Mouse (Mus musculus): ENCODE data around the gene Laptm4a. TPM values are rescaled to one million over a fixed set of nuclear protein-coding genes. Genes with fewer than 3 reads are reported as not detected.

Gene Laptm4a
- polyA plus RNA-seq, 1 experiment = 132 TPM

GRCm38 (mm10) chr12:8916378-8916777 is 5.1 kb upstream of the Laptm4a start:
- 82% methylated on average over 5 of the region's 5 CpGs for WGBS
- TF ChIP-seq POLR2A (IDR thresholded peaks at IDR 0.05; ENCODE audit: borderline replicate concordance, control insufficient read depth, low read depth, low read length) (no peak), CTCF (IDR thresholded peaks at IDR 0.05; ENCODE audit: control insufficient read depth, insufficient read depth, low read length) (no peak)
- no peaks in the 10 kb centered on the region for H3K4me1 ChIP-seq (ENCODE audit: control insufficient read depth, insufficient read depth, low read length)

GRCm38 (mm10) chr12:8919231-8919630 is 2.2 kb upstream of the Laptm4a start:
- H3K4me1 ChIP-seq (ENCODE audit: control insufficient read depth, insufficient read depth, low read length) = no peaks in the 10 kb centered on the region
- WGBS = 81% methylated on average over 3 of the region's 3 CpGs
- H3K27ac ChIP-seq (ENCODE audit: control insufficient read depth, insufficient read depth, low read depth, low read length, poor library complexity) = no peak overlapping the region
- TF ChIP-seq POLR2A (IDR thresholded peaks at IDR 0.05; ENCODE audit: borderline replicate concordance, control insufficient read depth, low read depth, low read length) = no peak
- no peak for TF ChIP-seq CTCF (IDR thresholded peaks at IDR 0.05; ENCODE audit: control insufficient read depth, insufficient read depth, low read length)
- no peak overlapping the region for H3K4me3 ChIP-seq (replicated peaks; ENCODE audit: control insufficient read depth, low read depth, low read length)

More at GRCm38 (mm10) chr12:8916378-8916777, 5.1 kb upstream of the Laptm4a start:
- Histone ChIP-seq H3K4me3 (replicated peaks; ENCODE audit: control insufficient read depth, low read depth, low read length) (no peak overlapping the region), H3K27ac (ENCODE audit: control insufficient read depth, insufficient read depth, low read depth, low read length, poor library complexity) (no peak overlapping the region; the same call in 1 of the 2 replicates)

GRCm38 (mm10) chr12:8920996-8921393 is 469 bp upstream of the Laptm4a start:
- no peak overlapping the region for H3K27ac ChIP-seq (ENCODE audit: control insufficient read depth, insufficient read depth, low read depth, low read length, poor library complexity)
- TF ChIP-seq CTCF (IDR thresholded peaks at IDR 0.05; ENCODE audit: control insufficient read depth, insufficient read depth, low read length) = no peak
- TF ChIP-seq POLR2A (IDR thresholded peaks at IDR 0.05; ENCODE audit: borderline replicate concordance, control insufficient read depth, low read depth, low read length) = no peak
- 5% methylated on average over 1 of the region's 1 CpGs for WGBS
- no peak overlapping the region for H3K4me3 ChIP-seq (replicated peaks; ENCODE audit: control insufficient read depth, low read depth, low read length)
- no peaks in the 10 kb centered on the region for H3K4me1 ChIP-seq (ENCODE audit: control insufficient read depth, insufficient read depth, low read length)

- Histone ChIP-seq H3K27ac (ENCODE audit: control insufficient read depth, insufficient read depth, low read depth, low read length, poor library complexity) (peak overlapping the region; percentile 97), H3K4me1 (ENCODE audit: control insufficient read depth, insufficient read depth, low read length) (no peaks in the 10 kb centered on the region), H3K4me3 (replicated peaks; ENCODE audit: control insufficient read depth, low read depth, low read length) (peak overlapping the region; percentile 75)
- TF ChIP-seq POLR2A (IDR thresholded peaks at IDR 0.05; ENCODE audit: borderline replicate concordance, control insufficient read depth, low read depth, low read length) (no peak), CTCF (IDR thresholded peaks at IDR 0.05; ENCODE audit: control insufficient read depth, insufficient read depth, low read length) (no peak)
- WGBS = under 1% methylated on average over 30 of the region's 30 CpGs
Measured at GRCm38 (mm10) chr12:8922369-8923124, 1.1 kb downstream of the Laptm4a start.

- Histone ChIP-seq H3K27ac (ENCODE audit: control insufficient read depth, insufficient read depth, low read depth, low read length, poor library complexity) (peak overlapping the region; percentile 97; the same call in 1 of the 2 replicates), H3K4me3 (replicated peaks; ENCODE audit: control insufficient read depth, low read depth, low read length) (peak overlapping the region; percentile 42), H3K4me1 (ENCODE audit: control insufficient read depth, insufficient read depth, low read length) (no peaks in the 10 kb centered on the region; the same call in 1 of the 2 replicates)
- WGBS = 3% methylated on average over 5 of the region's 5 CpGs
- no peak for TF ChIP-seq POLR2A (IDR thresholded peaks at IDR 0.05; ENCODE audit: borderline replicate concordance, control insufficient read depth, low read depth, low read length)
- no peak for TF ChIP-seq CTCF (IDR thresholded peaks at IDR 0.05; ENCODE audit: control insufficient read depth, insufficient read depth, low read length)
Measured at GRCm38 (mm10) chr12:8923125-8923410, 1.6 kb downstream of the Laptm4a start.

GRCm38 (mm10) chr12:8923603-8924002 is 2.1 kb downstream of the Laptm4a start:
- 34% methylated on average over 2 of the region's 2 CpGs for WGBS
- TF ChIP-seq POLR2A (IDR thresholded peaks at IDR 0.05; ENCODE audit: borderline replicate concordance, control insufficient read depth, low read depth, low read length) (no peak), CTCF (IDR thresholded peaks at IDR 0.05; ENCODE audit: control insufficient read depth, insufficient read depth, low read length) (no peak)

GRCm38 (mm10) chr12:8927652-8928051 is 6.2 kb downstream of the Laptm4a start:
- H3K4me1 ChIP-seq (ENCODE audit: control insufficient read depth, insufficient read depth, low read length) = no peaks in the 10 kb centered on the region; the same call in 1 of the 2 replicates
- H3K4me3 ChIP-seq (replicated peaks; ENCODE audit: control insufficient read depth, low read depth, low read length) = no peak overlapping the region
- no peak overlapping the region for H3K27ac ChIP-seq (ENCODE audit: control insufficient read depth, insufficient read depth, low read depth, low read length, poor library complexity)
- 43% methylated on average over 3 of the region's 3 CpGs for WGBS
- TF ChIP-seq CTCF (IDR thresholded peaks at IDR 0.05; ENCODE audit: control insufficient read depth, insufficient read depth, low read length) = no peak

More at GRCm38 (mm10) chr12:8923603-8924002, 2.1 kb downstream of the Laptm4a start:
- no peak overlapping the region for H3K27ac ChIP-seq (ENCODE audit: control insufficient read depth, insufficient read depth, low read depth, low read length, poor library complexity)
- H3K4me1 ChIP-seq (ENCODE audit: control insufficient read depth, insufficient read depth, low read length) = no peaks in the 10 kb centered on the region; the same call in 1 of the 2 replicates
- no peak overlapping the region for H3K4me3 ChIP-seq (replicated peaks; ENCODE audit: control insufficient read depth, low read depth, low read length)

GRCm38 (mm10) chr12:8928766-8929165 is 7.3 kb downstream of the Laptm4a start:
- TF ChIP-seq POLR2A (IDR thresholded peaks at IDR 0.05; ENCODE audit: borderline replicate concordance, control insufficient read depth, low read depth, low read length) = no peak
- no peak overlapping the region for H3K27ac ChIP-seq (ENCODE audit: control insufficient read depth, insufficient read depth, low read depth, low read length, poor library complexity)
- WGBS = 62% methylated on average over 4 of the region's 4 CpGs
- H3K4me1 ChIP-seq (ENCODE audit: control insufficient read depth, insufficient read depth, low read length) = no peaks in the 10 kb centered on the region; the same call in 1 of the 2 replicates
- no peak overlapping the region for H3K4me3 ChIP-seq (replicated peaks; ENCODE audit: control insufficient read depth, low read depth, low read length)

Measured in bone marrow, adult 2 months (tissue).